Mouse (Mus musculus): ENCODE data around the gene Psmc3. TPM values are rescaled to one million over a fixed set of nuclear protein-coding genes. Genes with fewer than 3 reads are reported as not detected.

Psmc3 gene
- polyA plus RNA-seq, 1 experiment from 2014 or later, result 324 TPM

Other genes with a start within 250 kb of the Psmc3 start
- gene Mtch2, start 206.9 kb upstream of the Psmc3 start, polyA plus RNA-seq (2014; fragmentation: Nextera tagmentation; extraction: Ambion mirVana), result 218 and 231 TPM in 2 replicates
- gene C1qtnf4, start 168.1 kb upstream of the Psmc3 start, polyA plus RNA-seq (2014; fragmentation: Nextera tagmentation; extraction: Ambion mirVana), result 6.6 and 6.9 TPM in 2 replicates
- 32.6 and 34.4 TPM in 2 replicates for gene Kbtbd4, start 149.3 kb upstream of the Psmc3 start, polyA plus RNA-seq (2014; fragmentation: Nextera tagmentation; extraction: Ambion mirVana)
- gene Ndufs3, start 149.2 kb upstream of the Psmc3 start, polyA plus RNA-seq (2014; fragmentation: Nextera tagmentation; extraction: Ambion mirVana), result 223 and 236 TPM in 2 replicates
- 78.1 and 90.5 TPM in 2 replicates for gene Celf1, start 113.6 kb upstream of the Psmc3 start, polyA plus RNA-seq (2014; fragmentation: Nextera tagmentation; extraction: Ambion mirVana)
- 1.4 and 2.0 TPM in 2 replicates for gene Rapsn, start 18.4 kb upstream of the Psmc3 start, polyA plus RNA-seq (2014; fragmentation: Nextera tagmentation; extraction: Ambion mirVana)
- gene Slc39a13, start 16.4 kb downstream of the Psmc3 start, polyA plus RNA-seq (2014; fragmentation: Nextera tagmentation; extraction: Ambion mirVana), result 19.6 and 20.0 TPM in 2 replicates
- 19.5 and 22.7 TPM in 2 replicates for gene Spi1, start 28.4 kb downstream of the Psmc3 start, polyA plus RNA-seq (2014; fragmentation: Nextera tagmentation; extraction: Ambion mirVana)
- 1.2 and 5.0 TPM in 2 replicates for gene Mybpc3, start 64.1 kb downstream of the Psmc3 start, polyA plus RNA-seq (2014; fragmentation: Nextera tagmentation; extraction: Ambion mirVana)
- gene Madd, start 129.8 kb downstream of the Psmc3 start, polyA plus RNA-seq (2014; fragmentation: Nextera tagmentation; extraction: Ambion mirVana), result 13.7 and 14.0 TPM in 2 replicates
- 12.2 and 14.6 TPM in 2 replicates for gene Nr1h3, start 148.8 kb downstream of the Psmc3 start, polyA plus RNA-seq (2014; fragmentation: Nextera tagmentation; extraction: Ambion mirVana)
- 16.2 and 17.8 TPM in 2 replicates for gene Acp2, start 148.9 kb downstream of the Psmc3 start, polyA plus RNA-seq (2014; fragmentation: Nextera tagmentation; extraction: Ambion mirVana)
- gene Ddb2, start 183.0 kb downstream of the Psmc3 start, polyA plus RNA-seq (2014; fragmentation: Nextera tagmentation; extraction: Ambion mirVana), result 12.9 and 15.3 TPM in 2 replicates
- gene Pacsin3, start 201.9 kb downstream of the Psmc3 start, polyA plus RNA-seq (2014; fragmentation: Nextera tagmentation; extraction: Ambion mirVana), result 15.6 and 16.1 TPM in 2 replicates
- gene Arfgap2, start 211.0 kb downstream of the Psmc3 start, polyA plus RNA-seq (2014; fragmentation: Nextera tagmentation; extraction: Ambion mirVana), result 95.7 and 105 TPM in 2 replicates

All from liver, embryonic 11.5 days (tissue).